Mouse (Mus musculus): ENCODE measurements around the gene Svopl. TPM values are rescaled to one million over a fixed set of nuclear protein-coding genes. Genes with fewer than 3 reads are reported as not detected.

The Svopl gene
- polyA plus RNA-seq, 1 experiment from 2014 or later: 0.53 TPM

- peak; percentile 70 for ATAC-seq (replicated peaks; ENCODE audit: extremely low read depth, insufficient read depth, low FRiP score)
- 34% methylated on average over 6 of the region's 6 CpGs for WGBS
- H3K9ac ChIP-seq (ENCODE audit: low read length): no peak overlapping the region
Measured at GRCm38 (mm10) chr6:38048800-38049561, 2.2 kb upstream of the Svopl start.

DNA sequence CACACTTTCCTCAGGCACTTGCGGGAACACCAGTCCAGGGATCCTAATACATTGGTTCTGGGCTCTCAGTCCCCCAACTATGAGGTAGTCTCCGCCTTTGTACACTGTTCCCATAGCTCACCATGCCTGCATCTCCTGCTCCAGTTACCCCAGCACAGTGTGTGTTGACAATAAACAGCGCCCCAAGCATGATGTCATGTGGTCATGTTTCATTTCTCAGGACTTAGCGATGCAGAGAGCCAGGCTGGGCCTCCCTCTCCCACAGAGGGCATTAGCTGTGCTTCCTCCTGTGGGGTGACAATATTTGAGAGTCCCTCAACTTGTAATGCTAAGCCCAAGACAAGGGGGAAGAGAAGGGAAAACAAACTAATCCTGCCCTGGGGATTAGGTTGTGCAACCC is 1.2 kb upstream of the Svopl start:
- H3K27ac ChIP-seq (ENCODE audit: low read length): no peak overlapping the region
- no peak overlapping the region for H3K4me3 ChIP-seq (ENCODE audit: low read length)
- H3K9me3 ChIP-seq (replicated peaks; ENCODE audit: control insufficient read depth, low read length): no peaks in the 10 kb centered on the region; the same call in 1 of the 2 replicates
- H3K9ac ChIP-seq (ENCODE audit: low read length): no peak overlapping the region
- H3K4me2 ChIP-seq (ENCODE audit: low read depth, low read length): no peak overlapping the region
- H3K36me3 ChIP-seq (ENCODE audit: control insufficient read depth, insufficient read depth): no peaks in the 10 kb centered on the region
- no peak for ATAC-seq (replicated peaks; ENCODE audit: extremely low read depth, insufficient read depth, low FRiP score)
- no peaks in the 10 kb centered on the region for H3K27me3 ChIP-seq (ENCODE audit: control insufficient read depth, insufficient read depth, low read length)
- no peaks in the 10 kb centered on the region for H3K4me1 ChIP-seq (ENCODE audit: control insufficient read depth, insufficient read depth, low read length)
- 70% methylated on average over 4 of the region's 4 CpGs for WGBS

More at GRCm38 (mm10) chr6:38048800-38049561, 2.2 kb upstream of the Svopl start:
- Histone ChIP-seq H3K4me3 (ENCODE audit: low read length) (no peak overlapping the region), H3K4me1 (ENCODE audit: control insufficient read depth, insufficient read depth, low read length) (no peaks in the 10 kb centered on the region), H3K27me3 (ENCODE audit: control insufficient read depth, insufficient read depth, low read length) (no peaks in the 10 kb centered on the region), H3K4me2 (ENCODE audit: low read depth, low read length) (no peak overlapping the region), H3K9me3 (replicated peaks; ENCODE audit: control insufficient read depth, low read length) (no peaks in the 10 kb centered on the region; the same call in 1 of the 2 replicates), H3K27ac (ENCODE audit: low read length) (peak overlapping the region; percentile 65), H3K36me3 (ENCODE audit: control insufficient read depth, insufficient read depth) (no peaks in the 10 kb centered on the region)

GRCm38 (mm10) chr6:38032801-38033566 is 13.8 kb downstream of the Svopl start:
- Histone ChIP-seq H3K4me1 (ENCODE audit: control insufficient read depth, insufficient read depth, low read length) (0 out of 2 replicates have a peak, but pooled peaks cover 2% of the 10 kb centered on the region), H3K36me3 (ENCODE audit: control insufficient read depth, insufficient read depth) (no peaks in the 10 kb centered on the region), H3K9ac (ENCODE audit: low read length) (no peak overlapping the region), H3K4me2 (ENCODE audit: low read depth, low read length) (no peak overlapping the region), H3K9me3 (replicated peaks; ENCODE audit: control insufficient read depth, low read length) (no peaks in the 10 kb centered on the region), H3K27ac (ENCODE audit: low read length) (no peak overlapping the region), H3K4me3 (ENCODE audit: low read length) (no peak overlapping the region), H3K27me3 (ENCODE audit: control insufficient read depth, insufficient read depth, low read length) (no peaks in the 10 kb centered on the region)
- no peak for ATAC-seq (replicated peaks; ENCODE audit: extremely low read depth, insufficient read depth, low FRiP score)
- WGBS: 69% methylated on average over 5 of the region's 5 CpGs

DNA sequence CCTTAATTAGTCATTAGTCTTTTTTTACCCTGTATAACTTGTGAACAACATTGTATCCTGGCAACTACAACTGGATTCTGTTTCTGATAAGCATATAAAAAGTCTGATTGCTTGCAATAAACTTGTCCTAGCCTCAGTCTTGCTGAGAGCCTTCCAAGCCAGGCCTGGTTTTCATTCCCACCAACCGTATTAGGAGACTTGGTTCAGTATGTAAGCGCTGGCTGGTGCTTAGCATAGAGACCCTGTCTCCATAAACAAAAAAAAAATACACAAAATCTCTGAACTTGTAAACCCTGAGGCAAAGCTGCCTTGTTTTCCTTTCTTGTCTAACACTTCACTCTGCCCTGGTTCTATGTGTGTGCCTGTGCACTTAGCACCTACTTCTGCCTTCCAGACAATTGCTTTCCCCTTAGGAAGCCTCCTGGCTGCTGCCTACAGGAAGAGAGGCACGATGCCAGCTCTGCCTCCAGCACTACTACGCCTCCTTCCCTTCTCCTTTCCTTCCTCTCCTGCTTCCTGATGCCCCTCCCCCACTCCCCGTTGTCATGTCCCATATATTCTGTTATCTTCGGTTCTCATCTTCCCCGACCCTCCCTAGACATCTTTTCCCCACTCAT is 14.8 kb downstream of the Svopl start:
- no peaks in the 10 kb centered on the region for H3K36me3 ChIP-seq (ENCODE audit: control insufficient read depth, insufficient read depth)
- H3K9ac ChIP-seq (ENCODE audit: low read length): no peak overlapping the region
- no peaks in the 10 kb centered on the region for H3K27me3 ChIP-seq (ENCODE audit: control insufficient read depth, insufficient read depth, low read length)
- H3K4me2 ChIP-seq (ENCODE audit: low read depth, low read length): no peak overlapping the region
- H3K4me1 ChIP-seq (ENCODE audit: control insufficient read depth, insufficient read depth, low read length): 0 out of 2 replicates have a peak, but pooled peaks cover 2% of the 10 kb centered on the region
- no peak for ATAC-seq (replicated peaks; ENCODE audit: extremely low read depth, insufficient read depth, low FRiP score)
- 37% methylated on average over 7 of the region's 7 CpGs for WGBS
- H3K27ac ChIP-seq (ENCODE audit: low read length): no peak overlapping the region
- H3K4me3 ChIP-seq (ENCODE audit: low read length): no peak overlapping the region
- no peaks in the 10 kb centered on the region for H3K9me3 ChIP-seq (replicated peaks; ENCODE audit: control insufficient read depth, low read length)

DNA sequence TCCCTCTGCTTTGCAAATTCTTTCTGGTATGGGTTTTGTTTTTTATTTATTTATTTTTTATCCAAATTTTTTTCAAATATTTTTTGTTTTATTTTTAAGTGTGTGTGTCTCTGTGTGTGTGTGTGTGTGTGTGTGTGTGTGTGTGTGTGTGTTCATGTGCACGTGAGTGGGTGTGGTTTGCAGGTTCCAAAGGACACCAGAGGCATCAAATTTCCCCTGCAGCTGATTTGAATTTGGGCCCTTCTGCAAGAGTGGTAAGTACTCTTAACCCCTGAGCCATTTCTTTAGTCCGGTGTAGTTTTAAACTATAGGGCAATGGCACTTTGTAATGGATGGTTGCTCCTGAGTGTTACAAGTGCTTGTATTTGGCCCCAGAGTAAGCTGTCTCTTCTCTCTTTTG is 18.6 kb downstream of the Svopl start:
- ATAC-seq (replicated peaks; ENCODE audit: extremely low read depth, insufficient read depth, low FRiP score): no peak
- Histone ChIP-seq H3K4me2 (ENCODE audit: low read depth, low read length) (no peak overlapping the region), H3K36me3 (ENCODE audit: control insufficient read depth, insufficient read depth) (no peaks in the 10 kb centered on the region), H3K9ac (ENCODE audit: low read length) (no peak overlapping the region), H3K27ac (ENCODE audit: low read length) (no peak overlapping the region), H3K4me1 (ENCODE audit: control insufficient read depth, insufficient read depth, low read length) (0 out of 2 replicates have a peak, but pooled peaks cover 2% of the 10 kb centered on the region), H3K9me3 (replicated peaks; ENCODE audit: control insufficient read depth, low read length) (no peaks in the 10 kb centered on the region), H3K27me3 (ENCODE audit: control insufficient read depth, insufficient read depth, low read length) (no peaks in the 10 kb centered on the region), H3K4me3 (ENCODE audit: low read length) (no peak overlapping the region)
- 54% methylated on average over 2 of the region's 2 CpGs for WGBS

DNA sequence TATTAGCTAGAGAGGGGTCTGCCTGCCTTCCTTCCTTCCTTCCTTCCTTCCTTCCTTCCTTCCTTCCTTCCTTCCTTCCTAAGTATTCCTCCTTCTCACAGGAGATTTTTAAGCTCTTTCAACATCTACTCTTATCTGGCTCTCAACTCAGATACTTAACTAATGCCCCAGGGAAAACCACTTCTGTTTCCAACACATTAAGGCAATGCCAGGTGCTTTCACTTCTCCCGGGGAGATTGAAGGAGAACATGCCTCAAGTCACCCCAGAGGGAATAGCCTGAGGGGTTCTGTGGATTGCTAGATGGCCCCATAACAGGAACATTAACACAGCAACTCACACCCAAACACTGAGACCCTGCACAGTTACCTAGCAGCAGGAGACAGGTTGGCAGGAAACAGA is 19.0 kb downstream of the Svopl start:
- no peak overlapping the region for H3K27ac ChIP-seq (ENCODE audit: low read length)
- no peak for ATAC-seq (replicated peaks; ENCODE audit: extremely low read depth, insufficient read depth, low FRiP score)
- 35% methylated on average over 1 of the region's 1 CpGs for WGBS
- no peaks in the 10 kb centered on the region for H3K27me3 ChIP-seq (ENCODE audit: control insufficient read depth, insufficient read depth, low read length)
- H3K4me1 ChIP-seq (ENCODE audit: control insufficient read depth, insufficient read depth, low read length): 0 out of 2 replicates have a peak, but pooled peaks cover 2% of the 10 kb centered on the region
- no peak overlapping the region for H3K4me3 ChIP-seq (ENCODE audit: low read length)
- no peaks in the 10 kb centered on the region for H3K9me3 ChIP-seq (replicated peaks; ENCODE audit: control insufficient read depth, low read length)
- no peak overlapping the region for H3K9ac ChIP-seq (ENCODE audit: low read length)
- H3K36me3 ChIP-seq (ENCODE audit: control insufficient read depth, insufficient read depth): no peaks in the 10 kb centered on the region
- no peak overlapping the region for H3K4me2 ChIP-seq (ENCODE audit: low read depth, low read length)

- Histone ChIP-seq H3K9me3 (replicated peaks; ENCODE audit: control insufficient read depth, low read length) (no peaks in the 10 kb centered on the region), H3K4me3 (ENCODE audit: low read length) (no peak overlapping the region), H3K27me3 (ENCODE audit: control insufficient read depth, insufficient read depth, low read length) (no peaks in the 10 kb centered on the region), H3K4me2 (ENCODE audit: low read depth, low read length) (no peak overlapping the region), H3K36me3 (ENCODE audit: control insufficient read depth, insufficient read depth) (no peaks in the 10 kb centered on the region), H3K27ac (ENCODE audit: low read length) (no peak overlapping the region), H3K9ac (ENCODE audit: low read length) (no peak overlapping the region), H3K4me1 (ENCODE audit: control insufficient read depth, insufficient read depth, low read length) (no peaks in the 10 kb centered on the region)
- WGBS: 31% methylated on average over 7 of the region's 7 CpGs
- no peak for ATAC-seq (replicated peaks; ENCODE audit: extremely low read depth, insufficient read depth, low FRiP score)
Measured at GRCm38 (mm10) chr6:38023284-38023683, 23.5 kb downstream of the Svopl start.

DNA sequence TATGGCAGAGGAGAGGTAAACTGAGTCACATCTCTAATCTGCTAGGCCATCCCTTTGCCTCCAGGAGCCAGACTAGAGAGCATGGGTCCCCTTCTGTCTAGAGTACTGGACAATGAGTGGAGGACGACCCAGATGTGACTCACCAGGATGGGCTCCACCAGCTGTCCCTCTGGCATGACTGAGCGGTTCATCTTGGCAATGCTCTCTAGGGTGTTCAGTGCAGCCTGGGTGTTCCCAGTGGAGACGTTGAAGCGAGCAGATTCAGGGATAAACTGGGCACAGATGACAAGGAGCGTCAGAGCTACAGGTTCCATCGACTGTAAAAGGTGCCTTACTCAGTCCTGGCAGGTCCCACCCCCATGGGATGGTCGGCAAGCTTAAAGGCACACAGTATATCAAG is 25.4 kb downstream of the Svopl start:
- no peak overlapping the region for H3K4me3 ChIP-seq (ENCODE audit: low read length)
- no peaks in the 10 kb centered on the region for H3K4me1 ChIP-seq (ENCODE audit: control insufficient read depth, insufficient read depth, low read length)
- no peak overlapping the region for H3K27ac ChIP-seq (ENCODE audit: low read length)
- ATAC-seq (replicated peaks; ENCODE audit: extremely low read depth, insufficient read depth, low FRiP score): no peak
- H3K36me3 ChIP-seq (ENCODE audit: control insufficient read depth, insufficient read depth): no peaks in the 10 kb centered on the region
- H3K4me2 ChIP-seq (ENCODE audit: low read depth, low read length): no peak overlapping the region
- H3K27me3 ChIP-seq (ENCODE audit: control insufficient read depth, insufficient read depth, low read length): no peaks in the 10 kb centered on the region
- no peak overlapping the region for H3K9ac ChIP-seq (ENCODE audit: low read length)
- 82% methylated on average over 7 of the region's 7 CpGs for WGBS
- no peaks in the 10 kb centered on the region for H3K9me3 ChIP-seq (replicated peaks; ENCODE audit: control insufficient read depth, low read length)

DNA sequence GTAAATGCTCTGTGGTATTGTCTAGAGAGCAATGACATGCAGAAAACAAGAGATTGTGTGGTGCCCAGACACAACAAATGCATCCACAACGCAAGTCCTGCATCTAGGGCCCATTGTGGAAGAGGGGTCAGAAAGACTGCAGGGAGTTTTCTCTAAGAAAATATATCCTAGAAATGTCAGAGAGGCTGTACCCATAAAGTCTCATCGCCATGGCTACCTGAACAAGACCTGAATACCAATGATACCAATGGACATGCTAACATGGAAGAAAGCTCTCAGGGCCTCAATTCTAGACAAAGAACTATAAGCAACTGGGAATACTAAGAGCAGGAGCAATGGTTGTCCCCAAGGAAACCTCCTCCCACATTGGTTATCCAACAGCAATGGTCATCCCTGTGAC is 34.0 kb downstream of the Svopl start:
- H3K9me3 ChIP-seq (replicated peaks; ENCODE audit: control insufficient read depth, low read length): no peaks in the 10 kb centered on the region
- H3K4me3 ChIP-seq (ENCODE audit: low read length): no peak overlapping the region
- no peaks in the 10 kb centered on the region for H3K27me3 ChIP-seq (ENCODE audit: control insufficient read depth, insufficient read depth, low read length)
- no peak overlapping the region for H3K4me2 ChIP-seq (ENCODE audit: low read depth, low read length)
- no peaks in the 10 kb centered on the region for H3K4me1 ChIP-seq (ENCODE audit: control insufficient read depth, insufficient read depth, low read length)
- no peaks in the 10 kb centered on the region for H3K36me3 ChIP-seq (ENCODE audit: control insufficient read depth, insufficient read depth)
- 89% methylated on average over 2 of the region's 2 CpGs for WGBS
- no peak overlapping the region for H3K9ac ChIP-seq (ENCODE audit: low read length)
- no peak for ATAC-seq (replicated peaks; ENCODE audit: extremely low read depth, insufficient read depth, low FRiP score)
- no peak overlapping the region for H3K27ac ChIP-seq (ENCODE audit: low read length)

Measured in heart, embryonic 16.5 days (tissue).